Mouse (Mus musculus) bone marrow, adult 2 months (tissue): ENCODE results near the gene Clstn2.

Source experiments
- CTCF ChIP-seq: fragments of 200-500 bp; IDR thresholded peaks from 2 replicates; pipeline ENCODE4 v1.5.1; 2011; ENCODE audit warnings: low read length, control low read depth; ENCODE audit not compliant: control insufficient read depth, insufficient read depth
- POLR2A ChIP-seq: fragments of 200-500 bp; IDR thresholded peaks from 2 replicates; pipeline ENCODE4 v1.6.1; 2011; ENCODE audit warnings: low read depth, mild to moderate bottlenecking, control low read depth, low read length, borderline replicate concordance; ENCODE audit not compliant: control insufficient read depth

GRCm38 (mm10) chr9:98031898-98032572 lies 946 bp downstream of the Clstn2 start:
- no peak for TF ChIP-seq POLR2A
- no peak for TF ChIP-seq CTCF
